Mouse (Mus musculus) right cerebral cortex, postnatal 25 days (tissue): Measurements from ENCODE around the gene Iscu.

Source experiments
- DNase-seq: peaks from one replicate; pipeline ENCODE4 v3.0.0; 2022

Iscu gene

GRCm38 (mm10) chr5:113825558-113825957 lies 53.0 kb downstream of the Iscu start:
- DNase-seq: no peak

- no peak for DNase-seq
These were observed 54.1 kb downstream of the Iscu start for GRCm38 (mm10) chr5:113826619-113827018.
